Mouse (Mus musculus) neural tube, embryonic 14.5 days (tissue): ENCODE measurements around the gene Stambpl1. TPM values are rescaled to one million over a fixed set of nuclear protein-coding genes. Genes with fewer than 3 reads are reported as not detected.

Source experiments
- ATAC-seq: fragments of 200-750 bp; cut with Nextera tagmentation; 2 replicates; pipeline ENCODE4 v1.8.0; 2017; ENCODE audit warnings: low read depth, mild to moderate bottlenecking, moderate TSS enrichment, moderate library complexity
- H3K27ac ChIP-seq: fragments of 300-500 bp; sonication (generic); 2 replicates; pipeline ENCODE4 v1.5.1; 2014; ENCODE audit warnings: low read depth, mild to moderate bottlenecking, control low read depth, low read length, moderate library complexity, mixed read lengths
- H3K27me3 ChIP-seq: fragments of 300-500 bp; sonication (generic); 2 replicates; pipeline ENCODE4 v1.6.1; 2014; ENCODE audit warnings: low read length; ENCODE audit not compliant: control insufficient read depth, insufficient read depth
- H3K36me3 ChIP-seq: fragments of 300-500 bp; sonication (generic); 2 replicates; pipeline ENCODE4 v1.6.1; 2014; ENCODE audit warnings: low read length, mixed read lengths; ENCODE audit not compliant: control insufficient read depth, insufficient read depth
- H3K4me1 ChIP-seq: fragments of 300-500 bp; sonication (generic); 2 replicates; pipeline ENCODE4 v1.6.1; 2014; ENCODE audit warnings: low read length; ENCODE audit not compliant: control insufficient read depth, insufficient read depth
- H3K4me2 ChIP-seq: fragments of 300-500 bp; sonication (generic); 2 replicates; pipeline ENCODE4 v1.6.1; 2014; ENCODE audit warnings: mild to moderate bottlenecking, low read depth, low read length, control low read depth
- H3K4me3 ChIP-seq: fragments of 300-500 bp; sonication (generic); 2 replicates; pipeline ENCODE4 v1.5.1; 2014; ENCODE audit warnings: low read depth, low read length, control low read depth, mixed read lengths
- H3K9ac ChIP-seq: fragments of 300-500 bp; sonication (generic); replicated peaks from 2 replicates; pipeline ENCODE4 v1.6.1; 2014; ENCODE audit warnings: low read depth, mild to moderate bottlenecking, control low read depth, low read length, mixed read lengths
- H3K9me3 ChIP-seq: fragments of 300-500 bp; sonication (generic); 2 replicates; pipeline ENCODE4 v1.6.1; 2016; ENCODE audit warnings: low read length; ENCODE audit not compliant: control insufficient read depth
- WGBS: fragments of 180-500 bp; shearing (Covaris S2); extraction: QIAGEN DNeasy Blood & Tissue Kit; methylation state at CpG from one replicate; pipeline ENCODE4 v1.1.7; 2014; 5-methylcytosine and 5-hydroxymethylcytosine counted together
- polyA plus RNA-seq: library from polyadenylated mRNA; unstranded; fragments of >200 nt; fragmentation: Nextera tagmentation; extraction: Ambion mirVana; gene quantifications from 2 replicates; pipeline ENCODE4 v1.2.1, GENCODE M21; 2014

Stambpl1 gene
- polyA plus RNA-seq, 1 experiment from 2014 or later: 25.7 TPM

DNA sequence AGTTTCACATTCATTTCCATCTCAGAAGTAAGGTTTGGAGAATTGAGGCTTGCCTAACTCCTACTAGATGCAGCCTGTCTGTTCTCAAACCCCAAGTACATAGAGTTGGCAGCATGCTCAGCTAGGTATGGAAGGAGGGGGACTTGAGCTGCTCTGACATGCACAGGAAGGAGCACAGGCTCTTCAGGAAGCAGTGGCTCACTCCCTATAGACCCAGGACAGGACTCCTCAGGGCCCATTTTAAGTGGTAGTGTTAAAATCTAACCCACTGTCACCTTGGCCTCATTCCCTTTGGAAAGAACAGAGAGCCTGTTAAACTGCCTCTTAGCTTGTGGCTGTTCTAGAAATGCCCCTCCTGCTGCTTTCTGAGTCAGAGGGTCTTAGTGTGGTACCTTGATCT is 50.9 kb downstream of the Stambpl1 start:
- ATAC-seq: no peak
- Histone ChIP-seq H3K9me3 (no peaks in the 10 kb centered on the region), H3K36me3 (no peaks in the 10 kb centered on the region; the same call in 1 of the 2 replicates), H3K4me2 (no peak overlapping the region), H3K9ac (no peak overlapping the region), H3K4me3 (no peak overlapping the region), H3K27me3 (no peaks in the 10 kb centered on the region), H3K27ac (no peak overlapping the region), H3K4me1 (no peaks in the 10 kb centered on the region)

GRCm38 (mm10) chr19:34244056-34244455 is 52.0 kb downstream of the Stambpl1 start:
- no peak overlapping the region for H3K27ac ChIP-seq
- H3K9me3 ChIP-seq: no peaks in the 10 kb centered on the region
- ATAC-seq: peak; percentile 44; the same call in 1 of the 2 replicates
- H3K27me3 ChIP-seq: no peaks in the 10 kb centered on the region
- H3K4me1 ChIP-seq: no peaks in the 10 kb centered on the region
- no peak overlapping the region for H3K4me2 ChIP-seq
- H3K9ac ChIP-seq: no peak overlapping the region
- 15% methylated on average over 6 of the region's 6 CpGs for WGBS
- H3K36me3 ChIP-seq: no peaks in the 10 kb centered on the region
- no peak overlapping the region for H3K4me3 ChIP-seq

GRCm38 (mm10) chr19:34248558-34248957 is 56.5 kb downstream of the Stambpl1 start:
- ATAC-seq: no peak
- no peaks in the 10 kb centered on the region for H3K4me1 ChIP-seq
- no peaks in the 10 kb centered on the region for H3K9me3 ChIP-seq
- 84% methylated on average over 5 of the region's 5 CpGs for WGBS
- no peak overlapping the region for H3K27ac ChIP-seq
- H3K9ac ChIP-seq: no peak overlapping the region
- no peaks in the 10 kb centered on the region for H3K36me3 ChIP-seq
- H3K27me3 ChIP-seq: no peaks in the 10 kb centered on the region
- H3K4me3 ChIP-seq: no peak overlapping the region
- no peak overlapping the region for H3K4me2 ChIP-seq

GRCm38 (mm10) chr19:34250621-34251020 is 58.6 kb downstream of the Stambpl1 start:
- Histone ChIP-seq H3K9ac (no peak overlapping the region), H3K27ac (no peak overlapping the region), H3K9me3 (no peaks in the 10 kb centered on the region), H3K36me3 (no peaks in the 10 kb centered on the region), H3K4me1 (no peaks in the 10 kb centered on the region), H3K4me3 (no peak overlapping the region), H3K27me3 (no peaks in the 10 kb centered on the region), H3K4me2 (no peak overlapping the region)
- 90% methylated on average over 4 of the region's 4 CpGs for WGBS
- ATAC-seq: no peak

GRCm38 (mm10) chr19:34251900-34252299 is 59.9 kb downstream of the Stambpl1 start:
- Histone ChIP-seq H3K4me2 (no peak overlapping the region), H3K9me3 (no peaks in the 10 kb centered on the region), H3K9ac (no peak overlapping the region), H3K4me3 (no peak overlapping the region), H3K27ac (no peak overlapping the region), H3K4me1 (no peaks in the 10 kb centered on the region), H3K27me3 (no peaks in the 10 kb centered on the region), H3K36me3 (no peaks in the 10 kb centered on the region)
- ATAC-seq: no peak
- 88% methylated on average over 2 of the region's 2 CpGs for WGBS

- no peak for ATAC-seq
- H3K27me3 ChIP-seq: no peaks in the 10 kb centered on the region
- H3K9me3 ChIP-seq: no peaks in the 10 kb centered on the region
- H3K4me1 ChIP-seq: no peaks in the 10 kb centered on the region
- no peak overlapping the region for H3K9ac ChIP-seq
- no peaks in the 10 kb centered on the region for H3K36me3 ChIP-seq
- H3K27ac ChIP-seq: no peak overlapping the region
- no peak overlapping the region for H3K4me2 ChIP-seq
- H3K4me3 ChIP-seq: no peak overlapping the region
- 70% methylated on average over 9 of the region's 9 CpGs for WGBS
These were observed 60.4 kb downstream of the Stambpl1 start for GRCm38 (mm10) chr19:34252450-34252849.

DNA sequence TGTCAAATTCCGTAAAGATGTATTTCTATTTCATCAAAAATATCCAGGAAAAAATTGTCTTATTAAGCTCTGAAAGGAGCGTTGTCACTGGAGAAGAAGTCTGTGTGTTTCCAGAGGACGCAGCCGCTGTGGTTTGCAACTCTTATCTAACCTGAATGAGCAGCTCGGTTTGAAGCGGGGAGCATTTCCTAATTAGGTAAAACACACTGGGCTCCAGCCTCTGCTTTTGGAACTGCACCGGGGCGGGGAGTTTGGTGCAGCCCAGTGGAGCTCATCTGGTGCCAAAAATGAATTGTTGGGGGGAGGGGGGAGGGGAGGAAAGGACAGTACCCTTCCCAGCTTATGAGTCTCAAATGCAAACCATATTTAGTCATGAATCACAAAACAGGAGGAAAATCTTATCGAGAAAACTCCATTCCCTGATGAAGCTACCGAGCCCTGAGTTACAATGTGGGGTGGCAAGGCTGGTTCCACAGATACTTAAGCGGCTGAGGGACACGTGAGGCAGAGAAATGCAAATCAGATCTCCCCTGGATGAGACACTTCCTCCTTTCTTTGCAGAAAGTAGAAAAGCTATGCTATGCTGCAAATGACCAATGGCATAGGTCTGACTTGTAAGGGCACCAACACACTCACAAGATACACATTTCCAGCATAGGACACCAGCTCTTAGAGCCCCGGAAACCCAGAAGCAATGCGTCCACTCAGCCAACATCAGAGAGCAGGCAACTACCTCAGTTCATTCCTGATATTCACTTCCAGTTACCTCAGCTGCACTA is 62.3 kb downstream of the Stambpl1 start:
- WGBS: 67% methylated on average over 14 of the region's 14 CpGs
- H3K27me3 ChIP-seq: no peaks in the 10 kb centered on the region
- no peak overlapping the region for H3K27ac ChIP-seq
- ATAC-seq: no peak
- no peaks in the 10 kb centered on the region for H3K36me3 ChIP-seq
- H3K9me3 ChIP-seq: no peaks in the 10 kb centered on the region
- H3K9ac ChIP-seq: no peak overlapping the region
- H3K4me1 ChIP-seq: no peaks in the 10 kb centered on the region
- H3K4me2 ChIP-seq: no peak overlapping the region
- H3K4me3 ChIP-seq: no peak overlapping the region

GRCm38 (mm10) chr19:34254880-34255681 is 63.1 kb downstream of the Stambpl1 start, which contains the start of gene Acta2:
Gene Acta2 (minus strand): TSS chr19:34255590.
- Histone ChIP-seq H3K4me2 (no peak within 1 kb of the TSS), H3K4me1 (no peaks in the 10 kb centered on the region), H3K4me3 (no peak within 1 kb of the TSS), H3K27ac (no peak within 1 kb of the TSS), H3K27me3 (no peaks in the 10 kb centered on the region), H3K9ac (no peak within 1 kb of the TSS), H3K9me3 (no peaks in the 10 kb centered on the region), H3K36me3 (no peaks in the 10 kb centered on the region)
- no peak for ATAC-seq
- WGBS: 46% methylated on average over 16 of the region's 16 CpGs

GRCm38 (mm10) chr19:34256149-34256548 is 64.1 kb downstream of the Stambpl1 start:
- Histone ChIP-seq H3K27me3 (no peaks in the 10 kb centered on the region), H3K4me3 (no peak overlapping the region), H3K4me1 (no peaks in the 10 kb centered on the region), H3K4me2 (no peak overlapping the region), H3K36me3 (no peaks in the 10 kb centered on the region), H3K9me3 (no peaks in the 10 kb centered on the region), H3K9ac (no peak overlapping the region), H3K27ac (no peak overlapping the region)
- ATAC-seq: no peak
- WGBS: 72% methylated on average over 5 of the region's 5 CpGs
